ENCODE assay signal across 25 mouse cellular contexts in the genomic region with DNA sequence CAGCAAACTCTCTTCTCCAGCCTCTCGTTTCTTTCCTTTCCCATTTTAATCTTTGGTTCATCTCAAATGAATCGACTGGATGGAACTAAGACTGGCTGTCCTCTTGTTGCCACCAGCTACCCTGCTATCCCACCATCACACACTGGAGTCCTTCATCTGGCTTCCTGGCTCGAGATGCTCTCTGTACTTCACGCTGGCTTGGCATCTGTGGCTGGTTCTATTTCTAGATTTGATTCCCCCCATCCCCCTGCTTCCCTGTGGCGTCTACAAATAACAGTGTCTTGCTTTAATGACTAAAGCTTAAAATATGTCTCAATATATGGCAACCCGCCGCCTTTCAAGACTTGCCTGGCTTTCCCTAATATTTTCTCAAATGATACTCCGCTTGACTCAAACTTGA. TPM values are rescaled to one million over a fixed set of nuclear protein-coding genes. Genes with fewer than 3 reads are reported as not detected.
DNase-seq lines count a peak whose midpoint lies in the region; ATAC-seq lines count a peak whose summit lies in the region.
"Had no signal": no experiment of that assay in that cellular context is flagged by ENCODE, and none has a peak within 500 bp of the region (broad histone marks: within the 10 kb centered on the region; RNA-seq: fewer than 3 reads in every experiment).

No protein-coding gene starts in this region.

- peaks cover 15% of the 10 kb centered on the region for H3K9me3 ChIP-seq in heart, embryonic 12.5 days (replicated peaks)
- H3K9me3 ChIP-seq: forebrain, embryonic 13.5 days; stomach, embryonic 15.5 days had no signal

- no peak overlapping the region for H3K4me2 ChIP-seq in heart, embryonic 12.5 days
- H3K4me2 ChIP-seq: forebrain, embryonic 13.5 days; heart, embryonic 13.5 days; neural tube, embryonic 13.5 days; stomach, embryonic 15.5 days had no signal

- no peak for ATAC-seq in heart, embryonic 12.5 days (ENCODE audit: insufficient number of reproducible peaks, low FRiP score)
- ATAC-seq: forebrain, embryonic 13.5 days; intestine, embryonic 16.5 days had no signal

- H3K27me3 ChIP-seq in heart, embryonic 12.5 days (replicated peaks): no peaks in the 10 kb centered on the region
- H3K27me3 ChIP-seq: forebrain, embryonic 13.5 days; heart, embryonic 13.5 days; neural tube, embryonic 13.5 days; stomach, embryonic 15.5 days had no signal

- WGBS in heart, embryonic 12.5 days: 73% methylated on average over 8 of the region's 8 CpGs

- DNase-seq in heart, postnatal 10 days: peak; percentile 39 to 47
- DNase-seq in right cerebral cortex, adult 2 months (ENCODE audit: low spot score in 2 of 2): peak; percentile 17 to 18
- no peak for DNase-seq in right cerebral cortex, postnatal 25 days
- peak; percentile 68 for DNase-seq in cerebellum, adult 8-10 months
- no peak for DNase-seq in thymus, postnatal 36 days
- DNase-seq in thymus, postnatal 25 days: no peak
- DNase-seq in kidney, postnatal 10 days: no peak
- DNase-seq: adrenal gland, postnatal 14 days; embryo, embryonic 11 days; lung, postnatal 14 days had no signal

- no peaks in the 10 kb centered on the region for H3K36me3 ChIP-seq in heart, embryonic 12.5 days
- H3K36me3 ChIP-seq: heart, embryonic 13.5 days; neural tube, embryonic 13.5 days; stomach, embryonic 15.5 days had no signal

- no peaks in the 10 kb centered on the region for H3K4me1 ChIP-seq in heart, embryonic 12.5 days (replicated peaks)
- H3K4me1 ChIP-seq: neural tube, embryonic 13.5 days; stomach, embryonic 15.5 days had no signal

- H3K4me3 ChIP-seq in heart, embryonic 12.5 days: no peak overlapping the region
- H3K4me3 ChIP-seq: forebrain, embryonic 13.5 days; heart, embryonic 13.5 days; neural tube, embryonic 13.5 days; stomach, embryonic 15.5 days had no signal

- H3K9ac ChIP-seq in heart, embryonic 12.5 days: no peak overlapping the region
- H3K9ac ChIP-seq: forebrain, embryonic 13.5 days; heart, embryonic 13.5 days; neural tube, embryonic 13.5 days; stomach, embryonic 15.5 days had no signal

- intact Hi-C loops in heart, postnatal 10 days (cut with DNase I): no loop called here

- H3K27ac ChIP-seq in heart, embryonic 12.5 days (ENCODE audit: poor library complexity, severe bottlenecking): no peak overlapping the region
- H3K27ac ChIP-seq: forebrain, embryonic 13.5 days; heart, embryonic 13.5 days; kidney, postnatal 0 days; neural tube, embryonic 13.5 days; stomach, embryonic 15.5 days had no signal

RNA-seq across cellular contexts. Expression of a gene that starts 15.0 kb away (rescaled TPM):
- 10 to 100 TPM; 33.4 to 33.5 TPM for total RNA-seq in heart, postnatal 10 days (2021)
- polyA plus RNA-seq in heart, embryonic 12.5 days (2016; fragmentation: Nextera tagmentation; extraction: Ambion mirVana): 38.7 and 40.4 TPM in 2 replicates

RNA-seq across cellular contexts. Expression of a gene that starts 19.5 kb away (rescaled TPM):
- total RNA-seq in heart, postnatal 10 days (2021): under 1 TPM in 1 of 2 experiments, not detected in 1; 0.05 TPM
- polyA plus RNA-seq in heart, embryonic 12.5 days (2016; fragmentation: Nextera tagmentation; extraction: Ambion mirVana): not detected in 2 replicates
- total RNA-seq: adrenal gland, postnatal 14 days; megakaryocyte-erythroid progenitor cell, adult 5-6 weeks; monocyte, adult 5-6 weeks had no signal
- polyA plus RNA-seq: C2C12; forebrain, embryonic 13.5 days; heart, embryonic 13.5 days; hindbrain, embryonic 11.5 days; intestine, embryonic 16.5 days; kidney, postnatal 0 days; limb, embryonic 14.5 days; liver, embryonic 16.5 days; stomach, embryonic 15.5 days had no signal

RNA-seq across cellular contexts. Expression of a gene that starts 52.7 kb away (rescaled TPM):
- total RNA-seq in heart, postnatal 10 days (2021): 1 to 10 TPM; 8.4 to 9.4 TPM
- 8.8 and 9.0 TPM in 2 replicates for polyA plus RNA-seq in heart, embryonic 12.5 days (2016; fragmentation: Nextera tagmentation; extraction: Ambion mirVana)

RNA-seq across cellular contexts. Expression of a gene that starts 53.0 kb away (rescaled TPM):
- total RNA-seq in heart, postnatal 10 days (2021): not detected
- polyA plus RNA-seq in heart, embryonic 12.5 days (2016; fragmentation: Nextera tagmentation; extraction: Ambion mirVana): not detected in 2 replicates
- total RNA-seq: adrenal gland, postnatal 14 days; gastrocnemius, adult 8-10 months; layer of hippocampus, postnatal 36 days; megakaryocyte-erythroid progenitor cell, adult 5-6 weeks had no signal
- polyA plus RNA-seq: C2C12; forebrain, embryonic 13.5 days; heart, embryonic 13.5 days; hindbrain, embryonic 11.5 days; intestine, embryonic 16.5 days; kidney, postnatal 0 days; limb, embryonic 14.5 days; liver, embryonic 16.5 days; neural tube, embryonic 13.5 days; stomach, embryonic 15.5 days had no signal

Comparison
In these comparisons a context has a peak if more than half of its experiments do, and no peak if none do; other contexts are left out.
1. DNase-seq: peak in heart, postnatal 10 days (2 of 2), right cerebral cortex, adult 2 months (2 of 2) and cerebellum, adult 8-10 months (single experiment); none in right cerebral cortex, postnatal 25 days (single experiment), thymus, postnatal 36 days (0 of 2), thymus, postnatal 25 days (single experiment) and kidney, postnatal 10 days (single experiment).